Mouse (Mus musculus) frontal cortex, postnatal 36 days (tissue): Measurements from ENCODE around the gene Popdc3.
"Not testable (repeated sequence)": the region's sequence is repeated elsewhere in the genome, so short reads cannot be mapped to it uniquely, and the experiment has no call there.

Experiments
- DNase-seq, 2 experiments: peaks; one replicate each; pipeline ENCODE4 v3.0.0; 2022; ENCODE audit warnings: low spot score in 2 of 2

Gene Popdc3

GRCm38 (mm10) chr10:45177798-45178197 lies at the start of gene Popdc3:
Gene Popdc3, plus strand, starts transcription at chr10:45178098.
- not testable (repeated sequence) for DNase-seq

GRCm38 (mm10) chr10:45129105-45129504 lies 48.8 kb upstream of the Popdc3 start:
- DNase-seq, result no peak

- DNase-seq, result no peak
These were observed 47.9 kb upstream of the Popdc3 start for GRCm38 (mm10) chr10:45130004-45130403.

GRCm38 (mm10) chr10:45132371-45132770 lies 45.5 kb upstream of the Popdc3 start:
- DNase-seq, result no peak

- DNase-seq, result peak; percentile 44 to 55
These were observed 41.1 kb upstream of the Popdc3 start for GRCm38 (mm10) chr10:45136806-45137205.

- no peak for DNase-seq
These were observed 38.0 kb upstream of the Popdc3 start for GRCm38 (mm10) chr10:45139910-45140309.

- no peak for DNase-seq
These were observed 37.3 kb upstream of the Popdc3 start for GRCm38 (mm10) chr10:45140474-45141212.

GRCm38 (mm10) chr10:45142359-45142758 lies 35.5 kb upstream of the Popdc3 start:
- DNase-seq, result no peak

GRCm38 (mm10) chr10:45144038-45144817 lies 33.7 kb upstream of the Popdc3 start:
- no peak for DNase-seq

GRCm38 (mm10) chr10:45146821-45147220 lies 31.1 kb upstream of the Popdc3 start:
- DNase-seq, result no peak

- DNase-seq, result no peak
These were observed 26.8 kb upstream of the Popdc3 start for GRCm38 (mm10) chr10:45151137-45151536.

- no peak for DNase-seq
These were observed 25.9 kb upstream of the Popdc3 start for GRCm38 (mm10) chr10:45151771-45152692.

- DNase-seq, result no peak
These were observed 23.3 kb upstream of the Popdc3 start for GRCm38 (mm10) chr10:45154557-45155060.

GRCm38 (mm10) chr10:45165851-45166250 lies 12.0 kb upstream of the Popdc3 start:
- DNase-seq, result no peak

GRCm38 (mm10) chr10:45173927-45174326 lies 4.0 kb upstream of the Popdc3 start:
- DNase-seq, result no peak

GRCm38 (mm10) chr10:45174345-45174744 lies 3.6 kb upstream of the Popdc3 start:
- no peak for DNase-seq

- DNase-seq, result no peak
These were observed 2.9 kb downstream of the Popdc3 start for GRCm38 (mm10) chr10:45180677-45181326.

- no peak for DNase-seq
These were observed 3.4 kb downstream of the Popdc3 start for GRCm38 (mm10) chr10:45181344-45181743.

GRCm38 (mm10) chr10:45185457-45185856 lies 7.6 kb downstream of the Popdc3 start:
- DNase-seq, result no peak

- DNase-seq, result no peak
These were observed 15.7 kb downstream of the Popdc3 start for GRCm38 (mm10) chr10:45193330-45194310.
